Mouse (Mus musculus) cerebellum, adult 9-11 months (tissue): ENCODE data around the gene Vapb.

Experiments used
- DNase-seq: peaks from one replicate; pipeline ENCODE4 v3.0.0; 2022

Vapb gene

GRCm38 (mm10) chr2:173794018-173794417 lies 56.7 kb downstream of the Vapb start:
- DNase-seq: no peak

GRCm38 (mm10) chr2:173794531-173795510 lies 57.5 kb downstream of the Vapb start:
- no peak for DNase-seq

- DNase-seq: no peak
Observed at GRCm38 (mm10) chr2:173795801-173796673, 58.7 kb downstream of the Vapb start.

- no peak for DNase-seq
Observed at GRCm38 (mm10) chr2:173796674-173796963, 59.3 kb downstream of the Vapb start.

GRCm38 (mm10) chr2:173799513-173799912 lies 62.2 kb downstream of the Vapb start:
- no peak for DNase-seq

- no peak for DNase-seq
Observed at GRCm38 (mm10) chr2:173800566-173800965, 63.3 kb downstream of the Vapb start.

GRCm38 (mm10) chr2:173801405-173801876 lies 64.1 kb downstream of the Vapb start:
- no peak for DNase-seq

- no peak for DNase-seq
Observed at GRCm38 (mm10) chr2:173802176-173802575, 64.9 kb downstream of the Vapb start.

GRCm38 (mm10) chr2:173802956-173803355 lies 65.6 kb downstream of the Vapb start:
- no peak for DNase-seq

GRCm38 (mm10) chr2:173803827-173804226 lies 66.5 kb downstream of the Vapb start:
- DNase-seq: no peak

- no peak for DNase-seq
Observed at GRCm38 (mm10) chr2:173806621-173807020, 69.3 kb downstream of the Vapb start.

- DNase-seq: no peak
Observed at GRCm38 (mm10) chr2:173808942-173809341, 71.6 kb downstream of the Vapb start.

GRCm38 (mm10) chr2:173810036-173810850 lies 72.9 kb downstream of the Vapb start:
- no peak for DNase-seq

- DNase-seq: no peak
Observed at GRCm38 (mm10) chr2:173810851-173811130, 73.5 kb downstream of the Vapb start.

- DNase-seq: no peak
Observed at GRCm38 (mm10) chr2:173811850-173812249, 74.5 kb downstream of the Vapb start.

- no peak for DNase-seq
Observed at GRCm38 (mm10) chr2:173813071-173813470, 75.8 kb downstream of the Vapb start.

- no peak for DNase-seq
Observed at GRCm38 (mm10) chr2:173826287-173826686, 89.0 kb downstream of the Vapb start.

- no peak for DNase-seq
Observed at GRCm38 (mm10) chr2:173827228-173827627, 89.9 kb downstream of the Vapb start.

- DNase-seq: no peak
Observed at GRCm38 (mm10) chr2:173828134-173828533, 90.8 kb downstream of the Vapb start.

- no peak for DNase-seq
Observed at GRCm38 (mm10) chr2:173832828-173833492, 95.6 kb downstream of the Vapb start.
